Mouse (Mus musculus) spleen, adult 2 months (tissue): Measurements from ENCODE around the gene Sv2a.

Experiments used
- CTCF ChIP-seq: fragments of 200-500 bp; IDR thresholded peaks from 2 replicates; pipeline ENCODE4 v1.5.1; 2011; ENCODE audit warnings: mild to moderate bottlenecking, inconsistent platforms; ENCODE audit not compliant: insufficient read depth, insufficient read length, insufficient replicate concordance; ENCODE audit errors: extremely low read depth
- POLR2A ChIP-seq: fragments of 200-500 bp; IDR thresholded peaks from 2 replicates; pipeline ENCODE4 v1.6.1; 2011; ENCODE audit warnings: low read depth, low read length, inconsistent platforms

DNA sequence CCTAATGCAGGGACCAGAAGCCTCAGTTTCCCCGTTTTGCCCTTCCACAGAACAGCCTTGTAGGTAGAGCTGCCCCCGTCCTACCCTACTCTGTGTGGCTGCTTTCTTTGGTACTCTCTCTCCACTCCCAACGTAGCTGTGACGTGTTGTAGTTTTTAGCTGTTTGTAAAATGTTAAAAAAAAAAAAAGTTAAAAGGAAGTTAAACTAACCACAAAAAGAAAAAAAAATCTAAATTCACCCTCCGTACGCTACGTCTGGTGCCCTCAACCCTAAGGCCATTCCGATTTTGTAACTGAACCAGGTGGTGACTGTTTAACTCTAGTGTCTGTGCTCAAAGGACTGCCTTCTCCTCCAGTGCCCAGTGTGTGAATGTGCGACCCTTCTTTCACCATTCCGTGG is 14.0 kb downstream of the Sv2a start:
- TF ChIP-seq CTCF = no peak
- TF ChIP-seq POLR2A = no peak
